Mouse (Mus musculus) heart, adult 9 months (tissue): ENCODE data around the gene Sec1.

Experiments
- DNase-seq, 2 experiments: peaks; one replicate each; pipeline ENCODE4 v3.0.0; 2022; ENCODE audit warnings: low spot score in 2 of 2

Sec1 gene

DNA sequence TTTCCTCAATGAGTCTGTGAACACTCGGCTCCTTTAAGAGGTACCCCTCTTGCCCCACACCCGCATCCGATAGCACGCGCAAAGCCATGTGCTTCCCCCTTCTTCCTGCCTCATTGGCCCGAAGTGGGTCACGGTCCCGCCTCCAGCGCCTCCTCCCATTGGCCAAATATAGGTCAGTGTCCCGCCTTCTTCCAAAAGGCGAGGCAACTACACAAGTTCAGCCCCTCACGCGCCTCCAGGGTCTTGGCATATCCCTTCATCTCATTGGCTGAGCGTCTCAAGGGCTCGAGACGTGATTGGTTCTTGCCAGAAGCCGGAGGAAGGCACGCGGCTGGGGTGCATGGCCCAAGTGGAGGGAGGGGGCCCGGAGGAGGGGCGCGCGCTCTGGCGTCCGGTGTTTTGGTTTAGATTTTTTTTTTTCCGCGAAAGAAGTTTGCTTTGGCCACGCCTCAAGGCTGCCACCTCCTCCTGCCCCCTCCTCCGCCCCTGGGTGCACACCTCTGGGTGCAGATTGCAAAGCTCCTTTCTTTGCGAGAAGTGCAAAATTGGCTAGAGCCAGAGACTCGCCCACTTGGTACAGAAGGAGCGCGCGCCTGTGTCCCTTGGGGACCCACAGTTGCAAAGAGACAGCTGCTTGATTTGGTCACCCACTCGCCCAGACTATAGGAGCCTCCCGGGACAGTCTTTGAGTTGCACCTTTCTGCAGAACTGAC, 10.7 kb upstream of the Sec1 start, which contains the start of gene Dbp:
Dbp (plus strand) TSS at position 359 of the 713 bp plus-strand sequence.
- peak; percentile 100 for DNase-seq

DNA sequence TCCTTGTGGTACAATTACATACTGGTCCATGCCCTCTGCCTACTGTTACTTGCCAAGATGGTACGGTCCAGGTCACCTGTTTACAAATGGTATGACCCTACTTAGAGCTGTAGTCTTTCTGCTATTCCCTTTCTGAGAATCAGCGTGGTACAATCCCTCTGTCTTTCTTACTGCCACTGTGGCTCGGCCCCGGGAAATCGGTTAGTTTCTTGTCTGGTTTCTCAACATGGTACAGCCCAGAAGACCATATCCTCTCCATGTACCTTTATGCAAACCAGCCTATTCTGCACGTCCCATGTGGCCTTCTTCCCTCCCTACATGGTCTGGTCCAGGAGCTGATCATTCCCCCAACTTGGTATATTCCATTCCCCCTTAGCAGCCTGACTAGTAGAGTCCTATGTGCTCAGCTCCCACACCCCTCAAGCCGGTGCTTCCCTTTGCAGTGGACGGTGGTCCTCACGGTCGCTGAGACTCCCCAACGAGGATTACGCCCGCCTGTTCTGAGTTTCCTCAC, 9.9 kb upstream of the Sec1 start:
- DNase-seq: peak; percentile 82 to 90

DNA sequence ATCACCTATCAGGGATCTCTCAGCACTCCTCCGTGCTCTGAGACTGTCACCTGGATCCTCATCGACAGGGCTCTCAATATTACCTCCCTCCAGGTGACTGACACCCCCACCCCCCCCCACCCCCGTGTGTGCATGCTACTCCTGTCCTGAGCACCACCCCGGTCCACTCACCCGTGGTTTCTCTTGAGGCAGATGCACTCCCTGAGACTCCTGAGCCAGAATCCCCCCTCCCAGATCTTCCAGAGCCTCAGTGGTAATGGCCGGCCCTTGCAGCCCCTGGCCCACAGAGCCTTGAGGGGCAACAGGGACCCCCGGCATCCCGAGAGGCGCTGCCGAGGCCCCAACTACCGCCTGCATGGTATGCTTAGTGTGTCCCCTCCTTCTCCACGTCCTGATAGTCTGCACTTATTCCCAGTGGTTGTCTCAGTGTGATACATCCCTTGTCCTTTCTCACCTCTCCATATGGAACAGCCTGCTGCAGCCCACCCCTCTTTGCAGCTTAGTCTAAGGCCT, 9.4 kb upstream of the Sec1 start:
- DNase-seq: peak in 1 of 2 experiments; percentile 47

DNA sequence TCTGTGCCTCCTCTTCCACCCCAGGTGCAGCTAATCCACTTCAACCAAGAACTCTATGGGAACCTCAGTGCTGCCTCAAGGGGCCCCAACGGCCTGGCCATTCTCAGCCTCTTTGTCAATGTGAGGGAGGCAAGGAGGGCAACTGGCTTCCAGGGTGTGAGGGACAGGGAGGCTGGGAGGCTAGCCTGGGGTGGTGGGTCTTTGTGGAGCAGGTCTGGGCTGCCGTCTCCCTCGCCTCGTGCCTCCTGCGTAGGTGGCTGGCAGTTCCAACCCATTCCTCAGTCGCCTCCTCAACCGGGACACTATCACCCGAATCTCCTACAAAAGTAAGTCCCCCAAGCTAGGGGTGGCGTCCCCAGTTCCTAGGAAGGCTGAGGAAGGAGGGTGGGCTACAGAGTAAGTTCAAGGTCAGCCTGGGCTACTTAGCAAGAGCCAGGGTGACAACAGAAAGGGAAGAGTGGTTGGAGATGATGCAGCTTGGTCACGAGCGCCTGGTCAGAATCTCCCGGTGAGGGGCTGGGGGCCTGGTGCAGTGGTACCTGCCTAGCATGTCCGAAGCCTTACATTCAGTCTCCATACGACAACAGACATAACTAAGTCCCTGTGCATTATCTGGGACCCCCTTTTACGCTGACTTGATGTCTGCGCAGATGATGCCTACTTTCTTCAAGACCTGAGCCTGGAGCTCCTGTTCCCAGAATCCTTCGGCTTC, 8.8 kb upstream of the Sec1 start:
- DNase-seq: peak in 1 of 2 experiments; percentile 9

DNA sequence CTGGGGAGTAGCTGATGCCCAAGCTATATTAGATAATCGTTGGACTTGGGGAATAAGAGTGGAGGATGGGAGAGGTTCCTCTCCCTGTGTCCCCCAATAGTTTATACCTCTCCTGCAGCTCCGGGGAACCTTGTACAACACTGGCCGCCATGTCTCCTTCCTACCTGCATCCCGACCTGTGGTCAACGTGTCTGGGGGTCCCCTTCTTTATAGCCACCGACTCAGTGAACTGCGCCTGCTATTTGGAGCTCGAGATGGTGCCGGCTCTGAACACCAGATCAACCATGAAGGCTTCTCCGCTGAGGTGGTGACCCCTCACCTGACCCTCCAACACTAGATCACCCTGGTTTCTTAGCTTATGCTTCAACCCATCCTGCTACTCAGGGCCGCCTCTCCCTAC, 8.1 kb upstream of the Sec1 start:
- peak in 1 of 2 experiments; percentile 10 for DNase-seq

GRCm38 (mm10) chr7:45701607-45702006, 7.4 kb upstream of the Sec1 start:
- peak in 1 of 2 experiments; percentile 4 for DNase-seq

- DNase-seq: no peak
These were observed 6.9 kb upstream of the Sec1 start for GRCm38 (mm10) chr7:45701072-45701471.

DNA sequence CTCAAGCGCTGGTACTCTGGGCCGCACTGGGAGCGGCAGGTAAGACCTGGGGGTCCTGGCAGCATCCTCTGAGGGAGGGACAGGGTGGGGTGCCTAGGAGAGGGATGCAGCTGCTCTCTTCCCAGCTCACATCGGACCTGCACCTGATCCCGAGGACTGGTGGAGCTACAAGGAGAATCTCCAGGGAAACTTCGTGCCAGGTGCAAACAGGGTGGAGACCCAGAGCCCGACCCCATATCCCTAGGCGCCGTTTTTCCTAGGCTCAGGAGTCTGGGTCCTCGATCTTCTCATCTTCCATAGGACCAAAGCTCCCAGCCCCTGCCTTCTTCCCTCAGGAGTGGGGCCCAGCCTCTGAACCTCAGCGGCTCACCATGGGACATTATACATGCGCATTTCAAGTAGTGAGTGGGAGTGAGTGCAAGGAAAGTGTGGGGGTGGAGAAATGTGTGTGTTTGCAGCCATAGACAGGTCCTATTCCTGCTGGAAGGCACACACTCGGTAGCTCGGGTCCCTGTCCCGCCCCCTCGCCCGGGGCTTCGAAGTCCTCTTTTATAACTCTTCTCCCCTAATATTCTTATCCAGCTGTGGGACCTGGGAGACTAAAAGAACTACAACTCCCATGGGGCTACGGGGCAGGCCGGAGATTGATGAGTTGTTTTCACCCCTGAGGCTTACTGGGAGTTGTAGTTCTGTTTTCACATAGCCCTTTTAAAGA, 6.3 kb upstream of the Sec1 start:
- peak; percentile 84 to 91 for DNase-seq

GRCm38 (mm10) chr7:45699523-45700141, 5.4 kb upstream of the Sec1 start, which contains the start of gene Car11:
Gene Car11, plus strand, starts transcription at chr7:45699843.
- DNase-seq: peak in 1 of 2 experiments; percentile 11

DNA sequence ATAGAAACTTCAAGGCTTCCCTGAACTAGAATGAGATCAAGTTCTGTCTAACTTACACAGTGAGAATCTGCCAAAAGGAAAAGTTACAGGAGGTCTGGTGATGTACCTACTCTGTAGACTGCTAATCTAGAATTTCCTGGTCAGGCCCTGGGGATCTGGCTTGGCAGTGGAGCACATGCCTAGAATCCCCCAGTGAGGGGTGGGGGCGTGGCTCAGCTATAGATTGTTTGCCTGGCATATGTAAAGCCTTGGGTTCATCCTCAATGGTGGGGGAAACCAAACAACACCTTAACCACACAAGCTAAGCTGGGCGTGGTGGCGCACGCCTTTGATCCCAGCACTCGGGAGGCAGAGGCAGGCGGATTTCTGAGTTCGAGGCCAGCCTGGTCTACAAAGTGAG, 3.7 kb upstream of the Sec1 start:
- no peak for DNase-seq

GRCm38 (mm10) chr7:45695098-45695497, 896 bp upstream of the Sec1 start:
- no peak for DNase-seq

DNA sequence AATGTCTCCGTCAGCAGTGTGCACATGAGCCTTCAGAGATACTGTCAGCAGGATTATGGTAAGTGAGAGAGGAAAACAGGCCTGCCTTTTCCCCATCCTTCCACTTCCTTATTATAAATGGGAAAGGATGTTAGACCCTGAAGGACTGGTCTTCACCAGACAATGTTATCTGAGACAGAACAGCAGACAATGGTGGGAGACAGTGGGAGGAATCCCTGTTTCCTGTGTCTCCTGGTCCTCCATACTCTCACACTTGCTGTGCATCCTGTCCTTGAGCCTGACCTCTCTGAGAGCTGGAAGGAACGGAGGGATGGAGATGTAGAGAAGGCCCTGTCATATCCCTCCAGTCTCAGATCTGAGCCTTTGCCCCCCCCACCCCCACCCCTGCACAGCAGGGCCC, 1.8 kb downstream of the Sec1 start:
- no peak for DNase-seq

DNA sequence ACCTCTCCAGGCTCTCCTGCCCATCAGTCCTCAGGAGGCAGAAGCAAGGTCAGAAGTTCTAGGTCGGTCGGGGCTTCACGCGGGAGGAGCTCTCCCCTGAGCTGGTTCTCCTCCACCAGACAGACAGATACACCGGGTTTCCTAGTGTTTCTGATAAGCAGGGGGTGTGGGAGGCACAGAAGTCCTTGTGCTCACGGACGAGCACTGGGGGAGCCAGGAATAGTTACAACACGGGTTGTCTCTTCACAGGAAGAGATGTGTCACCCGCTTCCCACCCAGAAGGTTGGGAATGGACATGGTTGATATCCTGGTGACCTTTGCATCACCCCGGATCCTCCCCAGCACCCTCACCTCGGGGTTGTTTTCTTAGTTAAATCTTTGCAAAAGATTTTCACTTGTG, 4.4 kb downstream of the Sec1 start:
- DNase-seq: no peak

DNA sequence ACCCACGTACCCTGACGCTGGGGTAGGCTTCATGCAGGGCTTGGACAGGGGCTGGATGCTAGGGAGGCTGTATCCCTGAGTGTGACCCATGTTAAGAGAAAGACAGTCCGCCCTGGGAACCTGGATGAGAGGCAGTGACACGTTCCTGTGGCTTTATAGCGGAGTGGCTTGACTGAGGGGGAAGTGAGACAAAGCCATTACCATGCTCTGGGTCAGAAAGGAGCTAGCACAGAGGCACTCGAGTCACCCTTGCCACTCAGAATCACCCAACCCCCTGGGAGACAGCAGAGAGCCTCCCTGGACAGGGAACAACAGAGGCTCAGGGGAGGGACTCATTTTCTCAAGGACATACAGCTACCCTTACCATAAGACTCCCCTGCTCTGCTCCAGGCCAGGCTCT, 5.1 kb downstream of the Sec1 start:
- no peak for DNase-seq

DNA sequence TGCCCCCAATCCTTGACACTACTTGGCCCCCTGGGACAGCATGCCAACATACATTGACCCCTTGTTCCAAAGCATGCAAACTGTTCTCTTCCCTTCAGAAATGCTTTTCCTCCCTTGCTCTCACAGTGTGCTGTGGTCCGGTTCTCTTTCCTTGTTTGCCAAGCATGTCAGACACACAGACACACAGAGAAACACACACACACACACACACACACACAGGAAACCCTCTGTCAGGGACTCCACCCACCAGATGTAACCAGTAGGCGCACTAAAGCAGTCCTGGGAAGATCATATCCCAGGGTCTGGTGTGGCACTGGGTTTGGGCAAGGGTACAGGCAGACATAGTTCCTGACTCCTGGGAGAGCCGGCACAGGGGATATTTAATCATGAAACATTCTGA, 7.4 kb downstream of the Sec1 start:
- no peak for DNase-seq

DNA sequence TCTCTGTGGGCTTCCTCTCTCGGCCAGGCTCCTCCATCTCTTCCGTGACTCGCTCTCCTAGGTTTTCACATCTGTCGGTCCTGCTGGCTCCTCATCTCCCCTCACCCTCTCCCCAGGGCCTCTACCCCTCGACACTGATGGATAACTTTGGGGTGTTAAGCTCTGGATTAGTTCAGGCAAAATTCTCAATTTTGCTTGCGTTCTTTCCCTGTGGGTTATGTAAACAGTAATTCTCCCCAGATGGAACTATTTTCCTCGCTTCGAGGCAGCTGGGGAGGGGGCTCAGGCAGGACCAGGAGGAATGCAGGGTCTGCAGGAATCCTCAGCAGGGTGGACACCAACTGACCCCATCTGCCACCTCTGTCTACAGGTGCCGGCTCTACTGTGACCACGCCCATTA, 8.4 kb downstream of the Sec1 start:
- no peak for DNase-seq

DNA sequence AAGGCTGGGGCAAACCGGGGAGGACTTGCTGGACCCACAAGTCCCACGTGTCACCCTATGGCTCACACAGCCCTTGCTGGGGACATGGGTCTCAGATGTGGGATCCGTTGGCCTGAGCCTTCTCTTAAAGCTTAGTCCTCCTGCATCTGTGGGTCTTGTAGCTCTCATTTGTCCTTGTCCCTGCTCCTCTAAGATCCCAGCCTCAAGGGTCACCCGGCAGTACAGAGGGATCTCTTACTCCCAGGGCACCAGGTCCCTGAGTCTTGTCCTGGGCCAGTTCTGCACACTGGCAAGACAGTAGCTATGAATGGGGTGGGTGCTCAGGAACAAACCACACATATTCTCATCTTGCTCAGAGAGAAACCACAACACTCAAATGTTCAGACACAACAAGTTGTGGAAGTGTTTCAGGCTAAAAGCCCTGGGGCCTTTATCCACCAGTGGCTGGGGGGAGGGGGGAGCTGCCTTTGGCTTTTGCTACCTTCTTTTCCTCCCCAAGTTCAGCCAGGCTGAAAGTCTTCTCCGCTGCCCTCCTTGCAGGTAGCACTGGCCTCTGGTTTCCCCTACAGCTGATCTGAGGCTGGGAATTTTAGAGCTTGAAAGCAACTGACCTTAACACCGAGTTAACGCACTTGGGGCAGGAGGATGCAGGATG, 10.7 kb downstream of the Sec1 start, which contains the start of gene Ntn5:
Ntn5 (plus strand) TSS at position 627 of the 655 bp plus-strand sequence.
- DNase-seq: no peak

GRCm38 (mm10) chr7:45682144-45683126, 11.8 kb downstream of the Sec1 start:
- peak; percentile 77 to 83 for DNase-seq

DNA sequence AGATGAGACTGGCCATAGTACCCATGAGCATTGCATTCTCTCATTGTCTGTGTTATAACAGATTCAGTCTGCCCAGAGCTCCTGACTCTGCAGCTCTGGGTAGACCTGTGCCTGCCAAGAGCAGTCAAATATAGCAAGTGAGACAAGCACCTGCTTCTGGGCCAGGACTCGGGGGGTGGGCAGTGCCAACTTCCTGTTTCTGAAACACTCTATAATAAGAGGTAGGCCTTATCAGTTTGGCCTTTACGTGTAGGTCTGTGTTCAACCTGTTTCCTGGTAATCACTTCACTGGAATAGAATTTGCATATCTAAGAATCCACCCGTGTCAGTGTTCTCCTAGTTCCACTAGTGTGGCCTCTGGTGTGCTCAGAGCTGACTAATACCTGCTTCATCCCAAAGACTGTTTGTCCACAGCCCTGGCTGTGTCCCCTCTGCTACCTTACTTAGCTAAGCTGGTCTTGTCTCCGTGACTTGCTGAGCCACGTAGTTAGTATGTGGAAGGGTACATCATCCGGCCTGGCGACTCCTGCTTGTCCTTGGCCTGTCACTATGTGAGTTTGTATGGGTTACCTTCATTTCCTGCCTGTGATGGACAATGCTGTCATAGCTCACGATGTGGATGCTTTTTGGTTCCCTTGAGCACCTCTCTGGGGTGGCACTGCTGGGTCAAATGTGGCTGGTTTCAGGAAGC, 13.0 kb downstream of the Sec1 start:
- DNase-seq: peak; percentile 74 to 79
